Mouse (Mus musculus) E14TG2a.4 (cell line): ENCODE results near the gene Akap12.

Experiments used
- CTCF ChIP-seq: conservative IDR thresholded peaks from 2 replicates; pipeline ENCODE4 v1.5.1; 2014; ENCODE audit warnings: low read length
- NANOG ChIP-seq: IDR thresholded peaks from 2 replicates; pipeline ENCODE4 v1.6.1; 2014; ENCODE audit warnings: borderline replicate concordance, low read length, mixed read lengths
- POU5F1 ChIP-seq: IDR thresholded peaks from 2 replicates; pipeline ENCODE4 v1.6.1; 2014; ENCODE audit warnings: low read length, borderline replicate concordance

GRCm38 (mm10) chr10:4266931-4267310, 741 bp downstream of the Akap12 start:
- TF ChIP-seq CTCF (no peak), POU5F1 (no peak), NANOG (no peak)
